Mouse (Mus musculus): ENCODE data around the gene Rnf185. TPM values are rescaled to one million over a fixed set of nuclear protein-coding genes. Genes with fewer than 3 reads are reported as not detected.

Gene Rnf185
- 7.3 and 9.1 TPM in 2 replicates for polyA plus RNA-seq (2015; fragmentation: Nextera tagmentation; extraction: Ambion mirVana)

- peak; percentile 91 for DNase-seq
- no peaks in the 10 kb centered on the region for H3K9me3 ChIP-seq (replicated peaks)
- peaks cover 9% of the 10 kb centered on the region for H3K36me3 ChIP-seq
- peak within 1 kb of the TSS; percentile 98 for H3K4me2 ChIP-seq
- H3K27me3 ChIP-seq, result no peaks in the 10 kb centered on the region
- ATAC-seq (ENCODE audit: low read depth), result peak; percentile 97
- under 1% methylated on average over 45 of the region's 45 CpGs for WGBS (ENCODE audit: insufficient replicate concordance)
- H3K27ac ChIP-seq, result peak within 1 kb of the TSS; percentile 85
- H3K4me3 ChIP-seq (replicated peaks), result peak within 1 kb of the TSS; percentile 88
- peaks cover 36% of the 10 kb centered on the region for H3K4me1 ChIP-seq (replicated peaks)
- H3K9ac ChIP-seq, result peak within 1 kb of the TSS; percentile 86
Measured at GRCm38 (mm10) chr11:3452167-3452639, at the start of gene Rnf185. Gene Rnf185 (minus strand): TSS chr11:3452363.

- Histone ChIP-seq H3K27ac (no peak overlapping the region), H3K4me1 (replicated peaks) (0 out of 2 replicates have a peak, but pooled peaks cover 7% of the 10 kb centered on the region), H3K4me2 (no peak overlapping the region), H3K4me3 (replicated peaks) (no peak overlapping the region), H3K36me3 (no peaks in the 10 kb centered on the region), H3K9me3 (replicated peaks) (no peaks in the 10 kb centered on the region), H3K9ac (no peak overlapping the region), H3K27me3 (peaks cover 4% of the 10 kb centered on the region; the same call in 1 of the 2 replicates)
- DNase-seq (no peak), ATAC-seq (ENCODE audit: low read depth) (no peak)
- WGBS (ENCODE audit: insufficient replicate concordance), result 71% methylated on average over 1 of the region's 1 CpGs
Measured at GRCm38 (mm10) chr11:3497296-3497695, 45.1 kb upstream of the Rnf185 start.

GRCm38 (mm10) chr11:3496756-3497155 is 44.6 kb upstream of the Rnf185 start:
- Histone ChIP-seq H3K9ac (no peak overlapping the region), H3K36me3 (no peaks in the 10 kb centered on the region), H3K4me1 (replicated peaks) (0 out of 2 replicates have a peak, but pooled peaks cover 7% of the 10 kb centered on the region), H3K27me3 (no peaks in the 10 kb centered on the region), H3K4me3 (replicated peaks) (no peak overlapping the region), H3K9me3 (replicated peaks) (no peaks in the 10 kb centered on the region), H3K4me2 (no peak overlapping the region), H3K27ac (no peak overlapping the region)
- 68% methylated on average over 5 of the region's 5 CpGs for WGBS (ENCODE audit: insufficient replicate concordance)
- ATAC-seq (ENCODE audit: low read depth), result no peak
- DNase-seq, result no peak

- ATAC-seq (ENCODE audit: low read depth) (no peak), DNase-seq (no peak)
- no peak overlapping the region for H3K27ac ChIP-seq
Measured at GRCm38 (mm10) chr11:3495496-3495895, 43.3 kb upstream of the Rnf185 start.

GRCm38 (mm10) chr11:3494857-3495256 is 42.7 kb upstream of the Rnf185 start:
- ATAC-seq (ENCODE audit: low read depth), result no peak
- H3K9me3 ChIP-seq (replicated peaks), result no peaks in the 10 kb centered on the region
- H3K4me2 ChIP-seq, result no peak overlapping the region
- H3K36me3 ChIP-seq, result no peaks in the 10 kb centered on the region
- no peak for DNase-seq
- no peak overlapping the region for H3K9ac ChIP-seq
- H3K4me3 ChIP-seq (replicated peaks), result no peak overlapping the region
- H3K4me1 ChIP-seq (replicated peaks), result 0 out of 2 replicates have a peak, but pooled peaks cover 7% of the 10 kb centered on the region
- WGBS (ENCODE audit: insufficient replicate concordance), result 80% methylated on average over 17 of the region's 17 CpGs
- H3K27me3 ChIP-seq, result no peaks in the 10 kb centered on the region
- no peak overlapping the region for H3K27ac ChIP-seq

More at GRCm38 (mm10) chr11:3495496-3495895, 43.3 kb upstream of the Rnf185 start:
- H3K4me3 ChIP-seq (replicated peaks), result no peak overlapping the region
- no peaks in the 10 kb centered on the region for H3K36me3 ChIP-seq
- no peaks in the 10 kb centered on the region for H3K9me3 ChIP-seq (replicated peaks)
- 0 out of 2 replicates have a peak, but pooled peaks cover 7% of the 10 kb centered on the region for H3K4me1 ChIP-seq (replicated peaks)
- H3K4me2 ChIP-seq, result no peak overlapping the region
- no peaks in the 10 kb centered on the region for H3K27me3 ChIP-seq
- 57% methylated on average over 14 of the region's 14 CpGs for WGBS (ENCODE audit: insufficient replicate concordance)
- H3K9ac ChIP-seq, result no peak overlapping the region

GRCm38 (mm10) chr11:3492748-3493147 is 40.6 kb upstream of the Rnf185 start:
- no peaks in the 10 kb centered on the region for H3K36me3 ChIP-seq
- H3K27ac ChIP-seq, result no peak overlapping the region
- H3K9ac ChIP-seq, result no peak overlapping the region
- H3K9me3 ChIP-seq (replicated peaks), result no peaks in the 10 kb centered on the region
- 59% methylated on average over 4 of the region's 4 CpGs for WGBS (ENCODE audit: insufficient replicate concordance)
- H3K4me2 ChIP-seq, result no peak overlapping the region
- DNase-seq, result no peak
- no peaks in the 10 kb centered on the region for H3K27me3 ChIP-seq
- peaks cover 19% of the 10 kb centered on the region; the same call in 1 of the 2 replicates for H3K4me1 ChIP-seq (replicated peaks)
- H3K4me3 ChIP-seq (replicated peaks), result no peak overlapping the region
- ATAC-seq (ENCODE audit: low read depth), result no peak

GRCm38 (mm10) chr11:3489036-3489435 is 36.9 kb upstream of the Rnf185 start:
- H3K27me3 ChIP-seq, result no peaks in the 10 kb centered on the region
- ATAC-seq (ENCODE audit: low read depth) (no peak), DNase-seq (no peak)
- peaks cover 11% of the 10 kb centered on the region; the same call in 1 of the 2 replicates for H3K4me1 ChIP-seq (replicated peaks)
- no peak overlapping the region for H3K27ac ChIP-seq
- no peak overlapping the region for H3K4me3 ChIP-seq (replicated peaks)
- H3K9ac ChIP-seq, result no peak overlapping the region
- H3K4me2 ChIP-seq, result no peak overlapping the region
- H3K9me3 ChIP-seq (replicated peaks), result no peaks in the 10 kb centered on the region
- no peaks in the 10 kb centered on the region for H3K36me3 ChIP-seq
- WGBS (ENCODE audit: insufficient replicate concordance), result 32% methylated on average over 5 of the region's 5 CpGs

GRCm38 (mm10) chr11:3487952-3488570 is 35.9 kb upstream of the Rnf185 start, which contains the start of gene Pla2g3:
Gene Pla2g3 (plus strand): TSS chr11:3488284.
- WGBS (ENCODE audit: insufficient replicate concordance), result 46% methylated on average over 11 of the region's 11 CpGs
- H3K4me1 ChIP-seq (replicated peaks), result peaks cover 11% of the 10 kb centered on the region; the same call in 1 of the 2 replicates
- DNase-seq, result no peak

GRCm38 (mm10) chr11:3486349-3486748 is 34.2 kb upstream of the Rnf185 start:
- no peak overlapping the region for H3K4me2 ChIP-seq
- DNase-seq (no peak), ATAC-seq (ENCODE audit: low read depth) (no peak)
- no peaks in the 10 kb centered on the region for H3K36me3 ChIP-seq
- no peak overlapping the region for H3K9ac ChIP-seq
- peaks cover 11% of the 10 kb centered on the region; the same call in 1 of the 2 replicates for H3K4me1 ChIP-seq (replicated peaks)
- H3K9me3 ChIP-seq (replicated peaks), result no peaks in the 10 kb centered on the region
- WGBS (ENCODE audit: insufficient replicate concordance), result 45% methylated on average over 7 of the region's 7 CpGs
- H3K4me3 ChIP-seq (replicated peaks), result no peak overlapping the region
- no peaks in the 10 kb centered on the region for H3K27me3 ChIP-seq
- no peak overlapping the region for H3K27ac ChIP-seq

More at GRCm38 (mm10) chr11:3487952-3488570, 35.9 kb upstream of the Rnf185 start, which contains the start of gene Pla2g3:
- Histone ChIP-seq H3K4me2 (no peak within 1 kb of the TSS), H3K9ac (no peak within 1 kb of the TSS), H3K4me3 (replicated peaks) (no peak within 1 kb of the TSS), H3K36me3 (no peaks in the 10 kb centered on the region), H3K27me3 (no peaks in the 10 kb centered on the region), H3K9me3 (replicated peaks) (no peaks in the 10 kb centered on the region), H3K27ac (no peak within 1 kb of the TSS)
- no peak for ATAC-seq (ENCODE audit: low read depth)

- Histone ChIP-seq H3K4me2 (no peak overlapping the region), H3K9ac (no peak overlapping the region), H3K27me3 (no peaks in the 10 kb centered on the region), H3K36me3 (no peaks in the 10 kb centered on the region), H3K4me1 (replicated peaks) (peaks cover 7% of the 10 kb centered on the region; the same call in 1 of the 2 replicates), H3K4me3 (replicated peaks) (no peak overlapping the region), H3K9me3 (replicated peaks) (no peaks in the 10 kb centered on the region), H3K27ac (no peak overlapping the region)
- DNase-seq, result no peak
- no peak for ATAC-seq (ENCODE audit: low read depth)
- 56% methylated on average over 11 of the region's 11 CpGs for WGBS (ENCODE audit: insufficient replicate concordance)
Measured at GRCm38 (mm10) chr11:3483980-3484642, 31.9 kb upstream of the Rnf185 start.

- H3K36me3 ChIP-seq, result no peaks in the 10 kb centered on the region
- no peak overlapping the region for H3K27ac ChIP-seq
- no peaks in the 10 kb centered on the region for H3K27me3 ChIP-seq
- H3K9me3 ChIP-seq (replicated peaks), result no peaks in the 10 kb centered on the region
- ATAC-seq (ENCODE audit: low read depth), result no peak
- no peak overlapping the region for H3K9ac ChIP-seq
- H3K4me1 ChIP-seq (replicated peaks), result no peaks in the 10 kb centered on the region; the same call in 1 of the 2 replicates
- H3K4me3 ChIP-seq (replicated peaks), result no peak overlapping the region
- no peak overlapping the region for H3K4me2 ChIP-seq
- DNase-seq, result no peak
Measured at GRCm38 (mm10) chr11:3475489-3475888, 23.3 kb upstream of the Rnf185 start.
